Mouse (Mus musculus) intestine, embryonic 14.5 days (tissue): Measurements from ENCODE around the gene Papola. TPM values are rescaled to one million over a fixed set of nuclear protein-coding genes. Genes with fewer than 3 reads are reported as not detected.

Experiments used
- ATAC-seq: fragments of 200-750 bp; cut with Nextera tagmentation; replicated peaks from 2 replicates; pipeline ENCODE4 v1.8.0; 2017; ENCODE audit warnings: low read depth, moderate number of reproducible peaks, moderate TSS enrichment, moderate library complexity; ENCODE audit not compliant: low FRiP score, low TSS enrichment
- DNase-seq: peaks from one replicate; pipeline ENCODE4 v3.0.0-alpha.2; 2018; ENCODE audit warnings: low spot score
- H3K27ac ChIP-seq: fragments of 300-500 bp; sonication (generic); 2 replicates; pipeline ENCODE4 v1.5.1; 2014; ENCODE audit warnings: low read depth, mild to moderate bottlenecking, control low read depth
- H3K27me3 ChIP-seq: fragments of 300-500 bp; sonication (generic); replicated peaks from 2 replicates; pipeline ENCODE4 v1.6.1; 2014; ENCODE audit warnings: low read length, control low read depth; ENCODE audit not compliant: control insufficient read depth, insufficient read depth
- H3K36me3 ChIP-seq: fragments of 300-500 bp; sonication (generic); 2 replicates; pipeline ENCODE4 v1.6.1; 2014; ENCODE audit warnings: low read length, control low read depth; ENCODE audit not compliant: control insufficient read depth, insufficient read depth
- H3K4me1 ChIP-seq: fragments of 300-500 bp; sonication (generic); replicated peaks from 2 replicates; pipeline ENCODE4 v1.6.1; 2014; ENCODE audit warnings: low read length, control low read depth, mixed read lengths; ENCODE audit not compliant: control insufficient read depth, insufficient read depth
- H3K4me2 ChIP-seq: fragments of 300-500 bp; sonication (generic); 2 replicates; pipeline ENCODE4 v1.6.1; 2014; ENCODE audit warnings: low read length
- H3K4me3 ChIP-seq: fragments of 300-500 bp; sonication (generic); 2 replicates; pipeline ENCODE4 v1.5.1; 2014; ENCODE audit warnings: low read depth, low read length, control low read depth, mixed read lengths
- H3K9ac ChIP-seq: fragments of 300-500 bp; sonication (generic); 2 replicates; pipeline ENCODE4 v1.6.1; 2014; ENCODE audit warnings: mild to moderate bottlenecking, low read length
- H3K9me3 ChIP-seq: fragments of 300-500 bp; sonication (generic); 2 replicates; pipeline ENCODE4 v1.6.1; 2016; ENCODE audit warnings: low read length, control low read depth; ENCODE audit not compliant: control insufficient read depth
- whole genome bisulfite sequencing: fragments of 180-500 bp; shearing (Covaris S2); extraction: QIAGEN DNeasy Blood & Tissue Kit; methylation state at CpG from one replicate; pipeline ENCODE4 v1.1.7; 2014; 5-methylcytosine and 5-hydroxymethylcytosine counted together
- polyA plus RNA-seq: library from polyadenylated mRNA; unstranded; fragments of >200 nt; fragmentation: Nextera tagmentation; extraction: Ambion mirVana; gene quantifications from 2 replicates; pipeline ENCODE4 v1.2.1, GENCODE M21; 2014

Gene Papola
- polyA plus RNA-seq, 1 experiment from 2014 or later, result 179 TPM

DNA sequence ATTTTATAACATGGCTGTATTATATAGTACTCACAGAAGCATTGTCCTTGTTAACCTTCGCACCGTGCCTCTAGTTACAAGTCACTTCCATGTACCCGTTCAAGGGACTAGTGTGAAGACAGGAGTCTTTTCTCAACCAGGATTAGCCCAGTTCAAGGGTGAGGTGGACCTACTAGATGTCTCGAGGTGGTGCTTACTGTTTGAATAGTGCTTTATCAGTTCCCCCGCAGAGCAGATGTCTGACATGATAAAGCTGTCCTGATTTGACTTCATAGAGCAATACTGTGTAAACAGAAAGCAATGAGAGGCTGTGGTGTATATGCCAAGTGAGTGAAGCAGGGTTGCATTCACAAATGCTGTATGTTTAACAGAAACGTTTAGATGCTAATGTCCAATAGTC, 26.1 kb downstream of the Papola start:
- Histone ChIP-seq H3K27ac (no peak overlapping the region), H3K4me1 (no peaks in the 10 kb centered on the region), H3K36me3 (peaks cover 97% of the 10 kb centered on the region), H3K9me3 (no peaks in the 10 kb centered on the region), H3K4me2 (no peak overlapping the region), H3K27me3 (no peaks in the 10 kb centered on the region), H3K4me3 (no peak overlapping the region), H3K9ac (no peak overlapping the region)
- WGBS, result 75% methylated on average over 6 of the region's 6 CpGs
- no peak for ATAC-seq
- no peak for DNase-seq

- no peak overlapping the region for H3K9ac ChIP-seq
- 91% methylated on average over 6 of the region's 6 CpGs for WGBS
Measured at GRCm38 (mm10) chr12:105813957-105814356, 29.5 kb downstream of the Papola start.

DNA sequence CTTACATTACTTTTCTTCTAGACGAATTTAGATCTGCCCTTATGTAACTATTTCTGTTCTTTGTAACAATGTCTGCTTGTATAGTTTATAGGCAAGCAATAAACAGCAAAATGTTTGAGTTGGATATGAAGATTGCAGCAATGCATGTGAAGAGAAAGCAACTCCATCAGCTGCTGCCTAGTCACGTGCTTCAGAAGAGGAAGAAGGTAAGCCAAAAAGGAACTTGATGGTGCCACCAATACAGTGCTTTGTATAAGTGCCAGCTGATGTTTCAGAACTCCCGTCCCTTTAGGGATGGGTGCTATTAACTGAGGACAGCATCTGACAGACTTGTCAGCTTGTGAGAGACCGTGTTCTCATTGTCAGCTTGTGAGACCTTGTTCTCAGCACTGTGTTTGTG, 39.0 kb downstream of the Papola start:
- no peak overlapping the region for H3K27ac ChIP-seq
- no peak overlapping the region for H3K4me2 ChIP-seq
- ATAC-seq, result no peak
- DNase-seq, result no peak
- no peak overlapping the region for H3K9ac ChIP-seq
- WGBS, result 89% methylated on average over 4 of the region's 4 CpGs
- H3K36me3 ChIP-seq, result peaks cover 99% of the 10 kb centered on the region
- H3K27me3 ChIP-seq, result no peaks in the 10 kb centered on the region
- H3K4me1 ChIP-seq, result no peaks in the 10 kb centered on the region
- H3K9me3 ChIP-seq, result no peaks in the 10 kb centered on the region
- no peak overlapping the region for H3K4me3 ChIP-seq

More at GRCm38 (mm10) chr12:105813957-105814356, 29.5 kb downstream of the Papola start:
- Histone ChIP-seq H3K4me1 (no peaks in the 10 kb centered on the region), H3K27ac (no peak overlapping the region), H3K9me3 (no peaks in the 10 kb centered on the region), H3K27me3 (no peaks in the 10 kb centered on the region), H3K4me3 (no peak overlapping the region), H3K4me2 (no peak overlapping the region), H3K36me3 (peaks cover 79% of the 10 kb centered on the region)
- DNase-seq (no peak), ATAC-seq (no peak)

GRCm38 (mm10) chr12:105824743-105825142, 40.2 kb downstream of the Papola start:
- Histone ChIP-seq H3K27ac (no peak overlapping the region), H3K36me3 (peaks cover 99% of the 10 kb centered on the region), H3K4me3 (no peak overlapping the region), H3K4me2 (no peak overlapping the region), H3K27me3 (no peaks in the 10 kb centered on the region), H3K9ac (no peak overlapping the region), H3K9me3 (no peaks in the 10 kb centered on the region), H3K4me1 (no peaks in the 10 kb centered on the region)
- DNase-seq (no peak), ATAC-seq (no peak)
- 88% methylated on average over 8 of the region's 8 CpGs for WGBS

- Histone ChIP-seq H3K27me3 (no peaks in the 10 kb centered on the region), H3K27ac (no peak overlapping the region), H3K9me3 (no peaks in the 10 kb centered on the region), H3K4me2 (no peak overlapping the region), H3K4me1 (no peaks in the 10 kb centered on the region), H3K9ac (no peak overlapping the region), H3K36me3 (peaks cover 97% of the 10 kb centered on the region), H3K4me3 (no peak overlapping the region)
- WGBS, result 93% methylated on average over 4 of the region's 4 CpGs
- DNase-seq, result no peak
- ATAC-seq, result no peak
Measured at GRCm38 (mm10) chr12:105825266-105825665, 40.8 kb downstream of the Papola start.

DNA sequence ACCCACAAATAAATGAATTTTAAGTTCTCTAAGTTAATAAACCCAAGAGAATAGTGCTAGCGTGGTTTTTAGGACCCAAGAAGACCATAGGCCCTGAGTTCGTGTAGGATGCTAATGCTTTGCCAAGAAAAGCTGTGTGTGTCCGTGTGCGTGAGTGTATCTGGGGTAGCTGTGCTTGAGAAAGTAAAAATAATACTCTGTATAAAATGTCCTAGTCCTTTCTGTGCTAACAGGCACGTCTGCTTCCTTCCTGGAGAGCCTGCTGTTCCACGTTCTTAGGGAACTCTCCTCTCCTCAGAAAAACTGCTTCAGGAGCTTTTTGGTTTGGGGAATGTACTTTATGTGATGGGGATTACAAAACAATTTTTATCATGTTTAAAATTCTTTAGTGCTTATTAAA, 48.0 kb downstream of the Papola start:
- Histone ChIP-seq H3K4me1 (no peaks in the 10 kb centered on the region), H3K9me3 (no peaks in the 10 kb centered on the region), H3K4me3 (no peak overlapping the region), H3K27ac (no peak overlapping the region), H3K27me3 (no peaks in the 10 kb centered on the region), H3K4me2 (no peak overlapping the region), H3K9ac (no peak overlapping the region), H3K36me3 (peaks cover 92% of the 10 kb centered on the region)
- no peak for DNase-seq
- ATAC-seq, result no peak
- WGBS, result 86% methylated on average over 6 of the region's 6 CpGs

GRCm38 (mm10) chr12:105834926-105835325, 50.4 kb downstream of the Papola start:
- 61% methylated on average over 6 of the region's 6 CpGs for WGBS
- Histone ChIP-seq H3K4me1 (no peaks in the 10 kb centered on the region), H3K9ac (no peak overlapping the region), H3K27ac (no peak overlapping the region), H3K27me3 (no peaks in the 10 kb centered on the region), H3K4me3 (no peak overlapping the region), H3K9me3 (no peaks in the 10 kb centered on the region), H3K4me2 (no peak overlapping the region), H3K36me3 (peaks cover 89% of the 10 kb centered on the region)
- ATAC-seq (no peak), DNase-seq (no peak)

- 79% methylated on average over 6 of the region's 6 CpGs for WGBS
- Histone ChIP-seq H3K4me2 (no peak overlapping the region), H3K27ac (no peak overlapping the region), H3K4me1 (no peaks in the 10 kb centered on the region), H3K27me3 (no peaks in the 10 kb centered on the region), H3K9ac (no peak overlapping the region), H3K9me3 (no peaks in the 10 kb centered on the region), H3K36me3 (peaks cover 90% of the 10 kb centered on the region), H3K4me3 (no peak overlapping the region)
- no peak for ATAC-seq
- no peak for DNase-seq
Measured at GRCm38 (mm10) chr12:105835571-105835970, 51.1 kb downstream of the Papola start.

GRCm38 (mm10) chr12:105836196-105836595, 51.7 kb downstream of the Papola start:
- ATAC-seq (no peak), DNase-seq (no peak)
- Histone ChIP-seq H3K27ac (no peak overlapping the region), H3K4me2 (no peak overlapping the region), H3K4me3 (no peak overlapping the region), H3K27me3 (no peaks in the 10 kb centered on the region), H3K9me3 (no peaks in the 10 kb centered on the region), H3K36me3 (peaks cover 90% of the 10 kb centered on the region), H3K4me1 (no peaks in the 10 kb centered on the region), H3K9ac (no peak overlapping the region)
- 76% methylated on average over 2 of the region's 2 CpGs for WGBS
